Mouse (Mus musculus) activated CD4-positive, CD25-positive, alpha-beta regulatory T cell, adult 4 months (primary cell): ENCODE results near the gene Sept5. TPM values are rescaled to one million over a fixed set of nuclear protein-coding genes. Genes with fewer than 3 reads are reported as not detected.

Experiments
- ATAC-seq: one replicate; pipeline ENCODE4 v1.8.0; 2017
- polyA plus RNA-seq, 2 experiments: library from polyadenylated mRNA; unstranded; fragments of 100-300 nt; shearing (Covaris generic); gene quantifications; one replicate each; pipeline ENCODE4 v1.2.1; 2017

Gene Sept5
- polyA plus RNA-seq, 2 experiments from 2014 or later = 0.28 to 0.51 TPM

DNA sequence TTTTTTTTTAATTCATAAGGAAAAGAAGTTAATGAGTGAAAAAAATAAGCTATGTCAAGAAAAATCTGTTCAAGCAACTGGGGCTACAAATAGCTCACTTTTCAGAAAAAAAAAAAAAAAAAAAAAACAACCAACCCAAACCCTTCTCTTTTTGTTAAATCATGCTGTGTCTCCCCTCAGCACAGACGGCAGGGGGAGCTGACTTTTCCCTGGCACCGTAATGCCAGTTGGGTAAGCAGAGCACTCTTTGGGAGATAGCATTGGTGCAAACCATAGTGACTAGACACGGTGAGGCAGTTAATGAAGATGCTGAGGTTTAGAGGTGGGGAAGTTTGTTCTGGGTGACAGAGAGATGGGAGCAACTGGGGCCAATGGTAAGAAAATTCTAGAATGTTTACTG, 2.3 kb upstream of the Sept5 start:
- ATAC-seq = no peak

GRCm38 (mm10) chr16:18631141-18631540, 1.4 kb upstream of the Sept5 start:
- ATAC-seq = no peak

DNA sequence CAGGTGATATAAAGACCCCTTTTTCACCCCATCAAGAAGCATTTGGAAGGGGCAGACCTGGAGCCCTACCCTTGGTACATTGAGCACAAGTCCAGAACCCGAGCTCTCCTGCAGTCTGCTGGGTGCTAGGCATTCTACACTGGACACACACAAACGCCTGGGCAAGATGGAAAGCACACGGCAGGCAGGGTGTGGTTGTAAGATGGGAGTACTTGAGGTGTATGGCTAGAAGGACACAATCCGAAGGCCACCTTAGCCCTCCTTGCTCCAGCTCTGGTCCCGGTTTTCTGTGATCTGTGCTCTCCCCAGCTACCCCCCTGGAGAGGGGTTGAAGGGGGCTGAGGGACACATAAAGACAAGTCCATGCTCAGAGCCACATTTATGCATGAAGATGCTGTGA, 537 bp upstream of the Sept5 start:
- no peak for ATAC-seq

GRCm38 (mm10) chr16:18628948-18629340, 810 bp downstream of the Sept5 start:
- ATAC-seq = no peak

- ATAC-seq = no peak
These were observed 1.4 kb downstream of the Sept5 start for GRCm38 (mm10) chr16:18628206-18628947.

DNA sequence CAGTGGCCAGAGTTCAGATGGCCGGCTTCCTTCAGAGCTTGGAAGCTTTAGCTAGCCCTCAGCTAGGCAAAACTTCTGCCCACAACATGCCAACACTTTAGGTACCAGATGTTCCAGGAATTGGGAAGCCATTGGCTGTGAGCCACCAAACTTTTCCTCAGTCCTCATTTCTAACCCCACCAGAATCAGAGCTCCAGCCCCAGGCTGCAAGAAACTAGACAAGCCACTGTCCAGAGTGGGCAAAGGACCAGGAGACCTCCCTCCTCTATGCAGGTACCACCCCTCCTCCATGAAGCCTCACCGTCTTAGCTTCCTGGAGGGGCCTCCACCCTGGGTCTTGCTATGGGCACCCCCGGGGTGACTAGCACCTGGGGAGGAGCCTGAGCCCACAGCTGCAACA, 2.6 kb downstream of the Sept5 start:
- no peak for ATAC-seq

DNA sequence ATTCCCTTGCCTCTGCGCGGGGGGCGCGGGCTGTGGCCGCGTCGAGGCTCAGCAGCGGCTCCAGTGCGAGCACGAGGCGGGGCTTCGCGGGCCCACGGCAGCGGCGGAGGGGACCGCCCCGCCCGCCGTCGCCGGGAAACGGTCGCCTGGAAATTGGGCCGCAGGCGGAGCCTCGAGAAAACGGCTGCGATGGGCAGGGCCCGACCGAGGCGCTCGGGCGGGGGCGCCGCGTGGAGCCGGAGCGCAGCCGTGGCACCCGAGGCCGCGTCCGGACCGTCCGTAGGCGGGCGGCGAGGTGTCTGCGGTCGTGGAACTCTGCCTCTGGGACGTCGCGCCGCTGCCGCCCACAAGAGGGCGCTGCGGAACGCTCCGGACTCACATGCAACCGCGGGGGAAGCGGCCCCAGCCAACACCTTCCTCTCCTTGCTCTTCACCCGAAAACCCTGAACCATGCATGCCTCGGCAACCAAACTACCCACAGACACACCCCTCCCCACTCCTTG, 3.3 kb downstream of the Sept5 start, which contains the start of gene Gm49601:
Gene Gm49601 (minus strand): TSS at position 52 of the 503 bp plus-strand sequence.
- ATAC-seq = peak; percentile 72

- no peak for ATAC-seq
These were observed 3.9 kb downstream of the Sept5 start for GRCm38 (mm10) chr16:18625791-18626311.

- no peak for ATAC-seq
These were observed 4.7 kb downstream of the Sept5 start for GRCm38 (mm10) chr16:18625097-18625496.

DNA sequence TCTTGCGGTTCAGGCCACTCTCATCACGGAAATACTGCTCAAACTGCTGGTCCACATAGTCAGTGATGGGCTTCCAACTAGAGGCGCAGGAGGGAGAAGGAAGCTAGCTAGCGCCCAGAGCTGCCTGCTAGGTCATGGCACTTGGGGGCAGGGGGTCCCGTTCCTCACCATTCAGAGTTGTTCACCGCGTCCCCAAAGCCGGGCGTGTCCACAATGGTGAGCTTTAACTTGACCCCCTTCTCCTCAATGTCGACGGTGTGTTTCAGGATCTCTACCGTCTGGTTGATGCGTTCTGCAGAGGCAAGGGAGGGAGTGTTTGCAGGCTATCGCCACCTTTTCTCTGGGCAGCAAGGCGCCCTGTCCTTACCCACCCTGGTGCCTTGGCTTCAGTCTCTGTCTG, 5.1 kb downstream of the Sept5 start:
- no peak for ATAC-seq

DNA sequence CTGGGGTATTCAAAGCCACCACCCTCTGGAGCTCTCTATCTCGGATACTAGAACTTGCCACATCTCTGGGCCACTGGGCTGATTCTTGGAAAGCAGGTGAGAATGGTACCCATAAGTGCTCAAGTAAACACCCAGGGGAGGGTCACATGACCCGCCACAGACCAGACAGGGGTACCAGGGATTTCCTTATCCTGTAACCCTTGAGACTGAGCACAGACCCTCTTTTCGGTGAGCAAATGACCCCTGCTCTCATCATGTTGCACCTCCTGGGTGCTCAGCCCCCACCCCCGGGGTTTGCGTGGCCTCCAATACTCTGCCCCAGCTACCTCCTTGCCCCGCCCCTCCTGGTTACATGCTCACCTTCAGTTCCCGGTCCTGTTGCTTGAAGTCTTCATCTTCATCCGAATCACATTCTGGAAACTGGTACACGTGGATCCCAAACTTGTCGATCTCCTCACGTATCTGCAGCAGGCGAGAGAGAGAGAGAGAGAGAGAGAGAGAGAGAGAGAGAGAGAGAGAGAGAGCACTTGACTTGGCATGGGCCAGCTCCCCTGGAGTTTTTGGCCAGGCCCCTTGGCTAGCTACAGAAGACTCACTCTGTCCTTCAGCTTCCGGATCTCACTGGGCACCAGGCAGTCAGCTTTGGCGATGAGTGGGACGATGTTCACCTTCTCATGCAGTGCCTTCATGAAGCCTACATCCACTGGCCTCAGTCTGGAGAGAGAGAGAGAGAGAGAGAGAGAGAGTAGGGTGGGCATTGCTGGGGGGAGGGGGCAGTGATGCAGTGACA, 5.8 kb downstream of the Sept5 start:
- no peak for ATAC-seq

- ATAC-seq = no peak
These were observed 6.6 kb downstream of the Sept5 start for GRCm38 (mm10) chr16:18622916-18623750.

- ATAC-seq = no peak
These were observed 7.7 kb downstream of the Sept5 start, which contains the start of gene Gp1bb for GRCm38 (mm10) chr16:18622019-18622418. Gene Gp1bb (minus strand): TSS chr16:18622403.

- no peak for ATAC-seq
These were observed 8.3 kb downstream of the Sept5 start for GRCm38 (mm10) chr16:18621362-18622001.

DNA sequence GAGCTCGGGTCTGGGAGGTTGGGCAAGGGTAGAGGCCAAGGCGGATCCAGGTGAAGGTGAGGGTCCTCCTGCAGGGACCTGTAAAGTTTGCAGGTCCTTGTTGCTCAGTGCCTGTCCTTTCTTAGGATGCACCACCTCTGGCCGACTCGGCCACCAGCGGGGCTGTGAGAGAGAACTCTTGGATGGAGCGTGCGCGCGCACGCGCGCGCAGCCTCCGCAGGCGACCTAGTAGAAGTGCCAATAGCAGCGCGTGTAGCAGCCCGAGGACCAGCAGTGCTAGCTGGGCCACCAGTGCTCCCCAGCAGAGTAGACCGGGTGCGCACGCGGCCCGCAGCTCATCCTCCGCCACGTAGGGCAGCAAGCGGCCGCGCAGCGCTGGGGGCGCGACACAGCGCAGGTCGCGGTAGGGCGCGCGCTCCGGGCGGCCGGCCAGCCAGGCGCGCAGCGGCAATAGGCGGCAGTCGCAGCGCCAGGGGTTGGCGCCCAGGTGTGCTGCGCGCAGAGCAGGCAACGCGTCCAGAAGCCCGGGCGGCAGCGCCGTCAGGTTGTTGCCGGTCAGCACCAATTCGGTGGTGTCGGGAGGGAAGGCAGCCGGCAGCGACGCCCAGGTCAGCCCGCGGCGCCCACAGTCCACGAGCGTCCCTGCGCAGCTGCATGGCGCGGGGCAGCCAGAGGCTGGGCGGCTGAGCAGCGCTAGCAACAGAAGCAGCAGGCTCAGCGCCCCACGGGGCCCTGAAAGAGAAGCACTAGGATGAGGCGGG, 9.0 kb downstream of the Sept5 start:
- ATAC-seq = no peak

- no peak for ATAC-seq
These were observed 9.6 kb downstream of the Sept5 start for GRCm38 (mm10) chr16:18620201-18620600.

DNA sequence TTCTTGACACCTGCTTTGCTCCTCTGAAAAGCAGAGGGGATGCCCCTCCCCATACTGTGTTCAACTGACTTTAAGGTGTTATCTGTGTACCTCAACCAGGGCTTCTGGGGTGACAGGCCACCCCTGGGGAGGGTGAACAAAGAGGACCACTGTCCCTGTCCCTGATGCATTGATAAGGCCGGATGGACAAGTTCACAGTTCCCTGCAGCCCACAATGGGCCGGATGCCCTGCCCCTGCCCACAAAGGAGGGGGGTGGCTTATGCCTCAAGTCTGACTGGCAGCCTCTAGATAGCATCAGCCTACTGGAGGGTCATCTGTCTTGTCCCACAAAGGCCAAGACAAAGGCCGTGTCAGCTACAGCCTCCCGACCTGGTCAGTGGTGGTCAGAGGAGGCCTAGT, 10.6 kb downstream of the Sept5 start:
- ATAC-seq = no peak

GRCm38 (mm10) chr16:18618297-18618696, 11.5 kb downstream of the Sept5 start:
- no peak for ATAC-seq

DNA sequence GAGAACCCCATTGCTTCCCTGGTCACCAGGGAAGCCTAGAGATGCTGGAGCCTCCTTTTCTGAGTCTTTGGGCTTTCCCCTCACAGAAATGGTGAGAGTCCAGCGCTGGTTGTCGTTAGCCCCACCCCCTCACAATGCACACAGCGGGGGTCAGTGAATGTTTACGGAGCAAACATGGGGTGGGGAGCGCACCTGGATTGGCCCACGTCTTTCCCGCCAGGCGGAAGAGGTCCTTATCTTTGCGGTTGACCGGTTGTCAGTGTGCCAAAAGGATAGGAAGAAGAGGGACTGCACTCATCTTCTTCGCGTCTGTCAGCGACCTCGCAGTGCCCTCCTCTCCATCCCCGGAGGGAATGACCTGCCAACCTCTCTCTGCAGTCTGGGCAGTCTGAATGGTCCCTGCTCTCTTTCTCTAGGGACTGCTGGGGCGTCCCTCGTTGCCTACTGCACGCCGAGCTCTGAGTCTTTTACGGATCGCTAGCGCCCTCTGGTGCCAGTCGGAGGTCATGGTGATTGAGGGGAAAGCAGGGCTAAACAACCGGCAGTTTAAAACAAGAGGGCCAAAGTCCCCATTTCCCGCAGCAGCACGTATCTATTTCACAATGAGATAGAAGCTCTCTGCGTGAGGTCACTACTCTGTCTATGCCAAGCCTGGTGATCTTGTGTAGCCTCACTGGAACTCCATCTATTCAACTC, 12.2 kb downstream of the Sept5 start:
- ATAC-seq = peak; percentile 91

DNA sequence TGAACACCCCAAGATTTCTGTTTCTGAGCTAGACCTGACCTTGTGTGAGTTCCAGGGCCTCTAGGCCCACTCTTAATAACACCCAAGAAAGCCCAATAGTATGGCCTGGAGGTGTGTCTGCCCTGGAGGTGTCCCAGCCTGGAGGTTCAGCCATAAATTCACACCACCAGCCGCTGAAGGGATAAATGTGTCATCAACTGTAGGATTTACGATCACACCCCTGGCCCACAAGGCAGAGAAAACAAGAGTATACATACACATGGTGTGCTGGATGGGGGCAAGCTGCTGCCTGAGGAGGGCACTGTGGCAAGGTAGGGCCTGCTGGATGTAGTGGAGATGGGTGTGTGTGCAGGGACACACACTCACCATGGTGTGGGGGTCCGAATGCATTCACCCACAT, 16.5 kb downstream of the Sept5 start:
- no peak for ATAC-seq

GRCm38 (mm10) chr16:18611752-18612151, 18.0 kb downstream of the Sept5 start:
- ATAC-seq = no peak
